Mouse (Mus musculus) CH12.LX (cell line): ENCODE measurements around the gene Vac14. TPM values are rescaled to one million over a fixed set of nuclear protein-coding genes. Genes with fewer than 3 reads are reported as not detected.

ENCODE experiments used
- DNase-seq: peaks from one replicate; pipeline ENCODE4 v3.0.0-alpha.2; 2013; ENCODE audit errors: extremely low read depth
- H3K27ac ChIP-seq: 2 replicates; pipeline ENCODE4 v1.5.1; 2012; ENCODE audit warnings: low read depth, mild to moderate bottlenecking, control low read depth, moderate library complexity; ENCODE audit not compliant: insufficient read depth
- H3K27me3 ChIP-seq: replicated peaks from 2 replicates; pipeline ENCODE3; 2012; ENCODE audit warnings: inconsistent platforms
- H3K36me3 ChIP-seq, 2 experiments: replicated peaks in 1 of 2; 2 replicates each; pipeline versions ENCODE3 to v1.6.1; 2012; ENCODE audit warnings: inconsistent platforms in 1 of 2, low read length in 1 of 2, mild to moderate bottlenecking in 1 of 2, mixed read lengths in 1 of 2, moderate library complexity in 1 of 2; ENCODE audit not compliant: control insufficient read depth in 1 of 2, insufficient read depth in 1 of 2
- H3K4me1 ChIP-seq, 2 experiments: 2 replicates each; pipeline ENCODE4 v1.6.1; 2012; ENCODE audit warnings: inconsistent platforms in 1 of 2, moderate library complexity in 1 of 2; ENCODE audit not compliant: insufficient read depth in 2 of 2, control insufficient read depth in 1 of 2
- H3K4me2 ChIP-seq: 2 replicates; pipeline ENCODE4 v1.6.1; 2012; ENCODE audit warnings: low read depth, mild to moderate bottlenecking, control low read depth; ENCODE audit not compliant: poor library complexity, insufficient read depth, severe bottlenecking
- H3K4me3 ChIP-seq, 3 experiments: fragments of 150-350 bp in 1 of 3; sonication (generic) in 1 of 3; replicated peaks in 1 of 3; 2 replicates each; pipeline versions ENCODE3 to v1.5.1; 2011 to 2012; ENCODE audit warnings: low read depth in 2 of 3, low read length in 2 of 3, mild to moderate bottlenecking in 2 of 3, moderate library complexity in 2 of 3, control low read depth in 1 of 3, improper control_type of control experiment in 1 of 3, inconsistent platforms in 1 of 3, mixed read lengths in 1 of 3; ENCODE audit not compliant: poor library complexity in 1 of 3
- H3K79me2 ChIP-seq: replicated peaks from 2 replicates; pipeline ENCODE4 v1.6.1; 2012; ENCODE audit warnings: mild to moderate bottlenecking, moderate library complexity; ENCODE audit not compliant: control insufficient read depth, poor library complexity, insufficient read depth, severe bottlenecking; ENCODE audit errors: extremely low read depth
- H3K9ac ChIP-seq: 2 replicates; pipeline ENCODE4 v1.6.1; 2012; ENCODE audit warnings: low read depth, mild to moderate bottlenecking, control low read depth, moderate library complexity; ENCODE audit not compliant: insufficient read depth
- H3K9me3 ChIP-seq: replicated peaks from 2 replicates; pipeline ENCODE3; 2012; ENCODE audit warnings: low read length, inconsistent platforms, mixed read lengths
- BHLHE40 ChIP-seq: IDR thresholded peaks from 2 replicates; pipeline ENCODE4 v1.6.1; 2011; ENCODE audit warnings: mild to moderate bottlenecking, low read depth, low read length, improper control_type of control experiment
- CHD2 ChIP-seq: IDR thresholded peaks from 2 replicates; pipeline ENCODE4 v1.6.1; 2011; ENCODE audit warnings: low read length, improper control_type of control experiment
- CTCF ChIP-seq, 2 experiments: IDR thresholded peaks in 1 of 2; conservative IDR thresholded peaks in 1 of 2; 2 replicates each; pipeline ENCODE4 v1.5.1; 2011 to 2012; ENCODE audit warnings: low read depth in 2 of 2, low read length in 2 of 2, improper control_type of control experiment in 1 of 2, inconsistent platforms in 1 of 2, mild to moderate bottlenecking in 1 of 2, moderate library complexity in 1 of 2
- E2F4 ChIP-seq: IDR thresholded peaks from 2 replicates; pipeline ENCODE4 v1.6.1; 2011; ENCODE audit warnings: low read depth, low read length, improper control_type of control experiment; ENCODE audit not compliant: insufficient replicate concordance
- ELF1 ChIP-seq: IDR thresholded peaks from 2 replicates; pipeline ENCODE4 v1.6.1; 2014; ENCODE audit warnings: low read depth, mild to moderate bottlenecking, inconsistent platforms, low read length, improper control_type of control experiment
- ETS1 ChIP-seq: conservative IDR thresholded peaks from 2 replicates; pipeline ENCODE4 v1.6.1; 2012; ENCODE audit warnings: low read depth, mild to moderate bottlenecking, inconsistent platforms, low read length, improper control_type of control experiment, moderate library complexity
- HCFC1 ChIP-seq: IDR thresholded peaks from 2 replicates; pipeline ENCODE4 v1.6.1; 2012; ENCODE audit warnings: low read depth, mild to moderate bottlenecking, inconsistent platforms, low read length, improper control_type of control experiment
- JUN ChIP-seq: IDR thresholded peaks from 2 replicates; pipeline ENCODE4 v1.6.1; 2011; ENCODE audit warnings: low read depth, mild to moderate bottlenecking, low read length, improper control_type of control experiment, moderate library complexity; ENCODE audit not compliant: insufficient read depth
- JUND ChIP-seq: conservative IDR thresholded peaks from 2 replicates; pipeline ENCODE4 v1.6.1; 2011; ENCODE audit warnings: low read depth, low read length, improper control_type of control experiment
- KAT2A ChIP-seq: IDR thresholded peaks from 2 replicates; pipeline ENCODE4 v1.6.1; 2012; ENCODE audit warnings: low read length, improper control_type of control experiment, inconsistent platforms; ENCODE audit not compliant: insufficient replicate concordance
- MAX ChIP-seq: IDR thresholded peaks from 2 replicates; pipeline ENCODE4 v1.6.1; 2011; ENCODE audit warnings: low read length, improper control_type of control experiment
- MEF2A ChIP-seq: IDR thresholded peaks from 2 replicates; pipeline ENCODE4 v1.6.1; 2014; ENCODE audit warnings: low read depth, mild to moderate bottlenecking, inconsistent platforms, low read length, improper control_type of control experiment, borderline replicate concordance
- MYC ChIP-seq: IDR thresholded peaks from 2 replicates; pipeline ENCODE4 v1.6.1; 2011; ENCODE audit warnings: low read depth, mild to moderate bottlenecking, improper control_type of control experiment, low read length
- PAX5 ChIP-seq: IDR thresholded peaks from 2 replicates; pipeline ENCODE4 v1.6.1; 2012; ENCODE audit warnings: low read length, inconsistent platforms, mixed read lengths
- POLR2A ChIP-seq: IDR thresholded peaks from 2 replicates; pipeline ENCODE4 v1.6.1; 2011; ENCODE audit warnings: low read depth, mild to moderate bottlenecking, improper control_type of control experiment, low read length
- RAD21 ChIP-seq: IDR thresholded peaks from 2 replicates; pipeline ENCODE4 v1.6.1; 2011; ENCODE audit warnings: low read depth, mild to moderate bottlenecking, low read length, improper control_type of control experiment, moderate library complexity
- RCOR1 ChIP-seq: conservative IDR thresholded peaks from 2 replicates; pipeline ENCODE4 v1.6.1; 2012; ENCODE audit warnings: low read depth, mild to moderate bottlenecking, inconsistent platforms, low read length, improper control_type of control experiment
- SIN3A ChIP-seq: IDR thresholded peaks from 2 replicates; pipeline ENCODE4 v1.6.1; 2012; ENCODE audit warnings: low read length, improper control_type of control experiment, inconsistent platforms
- SMC3 ChIP-seq: IDR thresholded peaks from 2 replicates; pipeline ENCODE4 v1.6.1; 2011; ENCODE audit warnings: low read depth, low read length, improper control_type of control experiment
- TBP ChIP-seq: conservative IDR thresholded peaks from 2 replicates; pipeline ENCODE4 v1.6.1; 2011; ENCODE audit warnings: low read depth, low read length, improper control_type of control experiment
- TCF12 ChIP-seq: IDR thresholded peaks from 2 replicates; pipeline ENCODE4 v1.6.1; 2014; ENCODE audit warnings: low read depth, mild to moderate bottlenecking, inconsistent platforms, low read length, improper control_type of control experiment
- USF1 ChIP-seq: IDR thresholded peaks from 2 replicates; pipeline ENCODE4 v1.6.1; 2014; ENCODE audit warnings: low read depth, mild to moderate bottlenecking, inconsistent platforms, low read length, improper control_type of control experiment
- USF2 ChIP-seq: conservative IDR thresholded peaks from 2 replicates; pipeline ENCODE4 v1.6.1; 2011; ENCODE audit warnings: low read depth, low read length, improper control_type of control experiment
- ZC3H11A ChIP-seq: IDR thresholded peaks from 2 replicates; pipeline ENCODE4 v1.6.1; 2012; ENCODE audit warnings: low read depth, mild to moderate bottlenecking, inconsistent platforms, low read length, improper control_type of control experiment
- ZNF384 ChIP-seq: IDR thresholded peaks from 2 replicates; pipeline ENCODE4 v1.6.1; 2012; ENCODE audit warnings: low read depth, low read length, improper control_type of control experiment, inconsistent platforms
- dilution Hi-C: fragments of 300-500 bp; cut with MboI; formaldehyde crosslinking; loops from 2 replicates; pipeline ENCODE4 v1.14.3; 2020; ENCODE audit warnings: low sequenced_read_pairs; ENCODE audit not compliant: extremely low pct_unique_long_range_greater_than_20kb, extremely low pct_ligation_motif_present
- in situ Hi-C: fragments of 300-500 bp; cut with MboI; formaldehyde crosslinking; loops from 3 replicates; pipeline ENCODE4 v1.14.3; 2019; ENCODE audit warnings: low sequenced_read_pairs, low pct_ligation_motif_present, low pct_unique_long_range_greater_than_20kb, mixed read lengths
- polyA plus RNA-seq: library from polyadenylated mRNA; unstranded; fragments of >175 nt; gene quantifications from 2 replicates; pipeline ENCODE4 v1.2.1, GENCODE M21; 2012; ENCODE audit warnings: low read depth; ENCODE audit not compliant: insufficient read length
- total RNA-seq, 2 experiments: library from RNA; depleted of rRNA; stranded (reverse); fragments of 300-350 nt in 1 of 2; fragments of >200 nt in 1 of 2; gene quantifications; 2 replicates each; pipeline ENCODE4 v1.2.3; 2012 to 2014

Gene Vac14
- total and polyA plus RNA-seq, 3 experiments = 20.9 to 73.8 (median 28.2) TPM

DNA sequence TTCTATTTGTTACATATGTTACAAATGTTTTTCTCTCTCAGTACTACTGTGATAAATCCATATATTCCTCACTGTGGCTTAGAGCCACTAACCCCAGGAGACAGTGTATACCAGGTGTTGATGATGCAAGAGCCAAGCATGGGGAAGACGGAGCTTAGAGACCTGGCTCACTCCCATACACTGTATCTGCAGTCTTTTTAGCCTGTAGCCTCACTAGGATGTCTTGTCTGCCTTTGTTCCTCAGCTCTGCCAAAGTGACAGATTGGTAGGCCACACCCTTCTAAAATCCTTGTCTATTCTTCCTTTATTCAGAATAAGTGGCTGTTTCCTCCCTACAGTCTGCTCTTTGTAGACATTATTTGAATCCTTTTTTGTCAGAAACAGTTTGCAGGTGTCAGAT, 37.4 kb downstream of the Vac14 start:
- in situ Hi-C loops = no loop called here
- peaks cover 54 to 95% of the 10 kb centered on the region in 2 experiments for H3K36me3 ChIP-seq
- no peak overlapping the region for H3K4me3 ChIP-seq
- peaks cover 0 to 14% of the 10 kb centered on the region in 2 experiments; a peak in 1 of 4 replicates for H3K4me1 ChIP-seq
- no peak for TF ChIP-seq ZC3H11A
- TF ChIP-seq RCOR1 = no peak
- no peak for TF ChIP-seq SMC3
- no peak for TF ChIP-seq MYC
- no peak for TF ChIP-seq RAD21
- no peak for TF ChIP-seq PAX5
- no peak for TF ChIP-seq ZNF384
- no peak for TF ChIP-seq MEF2A
- no peak for TF ChIP-seq SIN3A
- TF ChIP-seq MAX = no peak
- no peaks in the 10 kb centered on the region for H3K27me3 ChIP-seq
- dilution Hi-C loops = no loop called here
- no peaks in the 10 kb centered on the region for H3K9me3 ChIP-seq
- no peak overlapping the region for H3K9ac ChIP-seq
- H3K4me2 ChIP-seq = no peak overlapping the region
- no peak for DNase-seq
- H3K27ac ChIP-seq = no peak overlapping the region
- no peaks in the 10 kb centered on the region for H3K79me2 ChIP-seq

GRCm38 (mm10) chr8:110657661-110658060, 39.3 kb downstream of the Vac14 start:
- no peak overlapping the region for H3K4me2 ChIP-seq
- no peaks in the 10 kb centered on the region for H3K79me2 ChIP-seq
- peaks cover 0 to 14% of the 10 kb centered on the region in 2 experiments; a peak in 1 of 4 replicates for H3K4me1 ChIP-seq
- no peak for DNase-seq
- H3K4me3 ChIP-seq = no peak overlapping the region
- no peak overlapping the region for H3K9ac ChIP-seq
- no peaks in the 10 kb centered on the region for H3K9me3 ChIP-seq
- in situ Hi-C loops = no loop called here
- peaks cover 48 to 95% of the 10 kb centered on the region in 2 experiments for H3K36me3 ChIP-seq
- H3K27me3 ChIP-seq = no peaks in the 10 kb centered on the region
- H3K27ac ChIP-seq = no peak overlapping the region
- dilution Hi-C loops = no loop called here
- TF ChIP-seq SIN3A (no peak), TCF12 (no peak), HCFC1 (no peak), CHD2 (no peak), JUN (no peak), JUND (no peak), POLR2A (no peak), PAX5 (no peak), MEF2A (no peak), MAX (no peak), E2F4 (no peak), ELF1 (no peak), ETS1 (no peak), KAT2A (no peak), TBP (no peak), USF1 (no peak), CTCF (conservative IDR thresholded peaks at IDR 0.05 in 1 of 2, IDR thresholded peaks at IDR 0.05 in 1 of 2; ENCODE audit: low read depth in 2 of 2, low read length in 2 of 2) (no peak), MYC (no peak), BHLHE40 (no peak), USF2 (no peak)
